Mouse (Mus musculus) midbrain, embryonic 10.5 days (tissue): ENCODE results near the gene Hrh3. TPM values are rescaled to one million over a fixed set of nuclear protein-coding genes. Genes with fewer than 3 reads are reported as not detected.

Experiments
- DNase-seq: peaks from one replicate; pipeline ENCODE4 v3.0.0-alpha.2; 2017; ENCODE audit warnings: low spot score
- H3K27ac ChIP-seq: fragments of 300-500 bp; sonication (generic); replicated peaks from 2 replicates; pipeline ENCODE4 v1.5.1; 2016; ENCODE audit warnings: mild to moderate bottlenecking
- H3K27me3 ChIP-seq: fragments of 300-500 bp; sonication (generic); 2 replicates; pipeline ENCODE4 v1.6.1; 2016; ENCODE audit warnings: low read depth, mild to moderate bottlenecking; ENCODE audit not compliant: poor library complexity, severe bottlenecking
- H3K36me3 ChIP-seq: fragments of 300-500 bp; sonication (generic); 2 replicates; pipeline ENCODE4 v1.6.1; 2016; ENCODE audit warnings: mild to moderate bottlenecking, moderate library complexity
- H3K4me1 ChIP-seq: fragments of 300-500 bp; sonication (generic); 2 replicates; pipeline ENCODE4 v1.6.1; 2016
- H3K4me3 ChIP-seq: fragments of 300-500 bp; sonication (generic); 2 replicates; pipeline ENCODE4 v1.5.1; 2016; ENCODE audit warnings: mild to moderate bottlenecking, moderate library complexity
- H3K9me3 ChIP-seq: fragments of 300-500 bp; sonication (generic); replicated peaks from 2 replicates; pipeline ENCODE4 v1.6.1; 2016; ENCODE audit warnings: mild to moderate bottlenecking
- WGBS: fragments of 180-500 bp; shearing (Covaris S2); methylation state at CpG from one replicate; pipeline ENCODE4 v1.1.7; 2016; 5-methylcytosine and 5-hydroxymethylcytosine counted together
- polyA plus RNA-seq: library from polyadenylated mRNA; unstranded; fragments of >200 nt; fragmentation: Nextera tagmentation; extraction: Ambion mirVana; gene quantifications from 2 replicates; pipeline ENCODE4 v1.2.1, GENCODE M21; 2016

Hrh3 gene
- polyA plus RNA-seq, 1 experiment from 2014 or later = 1.2 TPM

GRCm38 (mm10) chr2:180072886-180073285 lies 31.4 kb downstream of the Hrh3 start:
- 89% methylated on average over 7 of the region's 7 CpGs for WGBS
- DNase-seq = no peak
- Histone ChIP-seq H3K36me3 (peaks cover 34% of the 10 kb centered on the region), H3K27ac (no peak overlapping the region), H3K27me3 (no peaks in the 10 kb centered on the region), H3K9me3 (no peaks in the 10 kb centered on the region), H3K4me3 (no peak overlapping the region), H3K4me1 (peaks cover 18% of the 10 kb centered on the region)

- H3K27me3 ChIP-seq = no peaks in the 10 kb centered on the region
- H3K4me1 ChIP-seq = peaks cover 18% of the 10 kb centered on the region
- peaks cover 34% of the 10 kb centered on the region for H3K36me3 ChIP-seq
- peak overlapping the region; percentile 77; the same call in 1 of the 2 replicates for H3K4me3 ChIP-seq
- no peak for DNase-seq
- WGBS = 88% methylated on average over 2 of the region's 2 CpGs
- H3K27ac ChIP-seq = no peak overlapping the region
- no peaks in the 10 kb centered on the region for H3K9me3 ChIP-seq
These were observed 32.6 kb downstream of the Hrh3 start for GRCm38 (mm10) chr2:180071671-180072070.

GRCm38 (mm10) chr2:180070481-180071453 lies 33.5 kb downstream of the Hrh3 start, which contains the start of gene Mtg2:
Gene Mtg2, plus strand, starts transcription at chr2:180070588.
- Histone ChIP-seq H3K4me1 (peaks cover 18% of the 10 kb centered on the region), H3K4me3 (peak within 1 kb of the TSS; percentile 77), H3K36me3 (peaks cover 36% of the 10 kb centered on the region), H3K27me3 (no peaks in the 10 kb centered on the region), H3K9me3 (peaks cover 1% of the 10 kb centered on the region; the same call in 1 of the 2 replicates), H3K27ac (peak within 1 kb of the TSS; percentile 90)
- WGBS = 7% methylated on average over 58 of the region's 58 CpGs
- DNase-seq = peak; percentile 95

- Histone ChIP-seq H3K36me3 (peaks cover 44% of the 10 kb centered on the region), H3K4me1 (peaks cover 18% of the 10 kb centered on the region), H3K4me3 (peak overlapping the region; percentile 77), H3K9me3 (peaks cover 10% of the 10 kb centered on the region), H3K27me3 (no peaks in the 10 kb centered on the region), H3K27ac (peak overlapping the region; percentile 90)
- WGBS = 38% methylated on average over 20 of the region's 20 CpGs
- no peak for DNase-seq
These were observed 34.4 kb downstream of the Hrh3 start for GRCm38 (mm10) chr2:180069770-180070480.

GRCm38 (mm10) chr2:180063338-180064131 lies 40.8 kb downstream of the Hrh3 start:
- Histone ChIP-seq H3K27ac (no peak overlapping the region), H3K36me3 (peaks cover 86% of the 10 kb centered on the region), H3K27me3 (no peaks in the 10 kb centered on the region), H3K4me3 (no peak overlapping the region), H3K4me1 (no peaks in the 10 kb centered on the region), H3K9me3 (peaks cover 20% of the 10 kb centered on the region)
- DNase-seq = no peak
- WGBS = 96% methylated on average over 11 of the region's 11 CpGs

- Histone ChIP-seq H3K4me1 (no peaks in the 10 kb centered on the region), H3K27me3 (no peaks in the 10 kb centered on the region), H3K36me3 (peaks cover 65% of the 10 kb centered on the region), H3K27ac (no peak overlapping the region), H3K4me3 (no peak overlapping the region), H3K9me3 (no peaks in the 10 kb centered on the region)
- WGBS = 96% methylated on average over 9 of the region's 9 CpGs
- DNase-seq = no peak
These were observed 51.3 kb downstream of the Hrh3 start for GRCm38 (mm10) chr2:180053001-180053400.

GRCm38 (mm10) chr2:180051986-180052733 lies 52.1 kb downstream of the Hrh3 start:
- Histone ChIP-seq H3K27me3 (no peaks in the 10 kb centered on the region), H3K4me3 (no peak overlapping the region), H3K4me1 (no peaks in the 10 kb centered on the region), H3K36me3 (peaks cover 65% of the 10 kb centered on the region), H3K9me3 (no peaks in the 10 kb centered on the region; the same call in 1 of the 2 replicates), H3K27ac (0 out of 2 replicates have a peak overlapping the region, but pooled peaks have one; percentile 52)
- WGBS = 91% methylated on average over 14 of the region's 14 CpGs
- DNase-seq = no peak

- H3K4me1 ChIP-seq = no peaks in the 10 kb centered on the region
- H3K9me3 ChIP-seq = no peaks in the 10 kb centered on the region; the same call in 1 of the 2 replicates
- no peaks in the 10 kb centered on the region for H3K27me3 ChIP-seq
- 30% methylated on average over 5 of the region's 5 CpGs for WGBS
- H3K36me3 ChIP-seq = peaks cover 65% of the 10 kb centered on the region
- peak overlapping the region; percentile 52; the same call in 1 of the 2 replicates for H3K27ac ChIP-seq
- DNase-seq = peak; percentile 82
- no peak overlapping the region for H3K4me3 ChIP-seq
These were observed 53.3 kb downstream of the Hrh3 start for GRCm38 (mm10) chr2:180050986-180051385.

Other genes with a start within 250 kb of the Hrh3 start
- gene Taf4, start 127.8 kb downstream of the Hrh3 start, polyA plus RNA-seq = 3.5 and 4.0 TPM in 2 replicates
- gene Lsm14b, start 79.5 kb downstream of the Hrh3 start, polyA plus RNA-seq = 9.4 and 10.4 TPM in 2 replicates
- 784 and 855 TPM in 2 replicates for gene Psma7, start 62.1 kb downstream of the Hrh3 start, polyA plus RNA-seq
- 8.6 and 14.6 TPM in 2 replicates for gene Ss18l1, start 62.0 kb downstream of the Hrh3 start, polyA plus RNA-seq
- gene Mtg2, start 33.9 kb downstream of the Hrh3 start, polyA plus RNA-seq = 33.2 and 37.9 TPM in 2 replicates
- gene Osbpl2, start 14.8 kb upstream of the Hrh3 start, polyA plus RNA-seq = 30.5 and 43.3 TPM in 2 replicates
- gene Adrm1, start 67.0 kb upstream of the Hrh3 start, polyA plus RNA-seq = 270 and 277 TPM in 2 replicates
- 5.3 and 6.4 TPM in 2 replicates for gene Lama5, start 121.4 kb upstream of the Hrh3 start, polyA plus RNA-seq
- 409 and 515 TPM in 2 replicates for gene Rps21, start 152.9 kb upstream of the Hrh3 start, polyA plus RNA-seq
- gene Cables2, start 169.0 kb upstream of the Hrh3 start, polyA plus RNA-seq = 12.1 and 14.0 TPM in 2 replicates
- gene Rbbp8nl, start 185.4 kb upstream of the Hrh3 start, polyA plus RNA-seq = 0.11 TPM in 1 of 2 replicates, not detected in the other
- gene Gata5, start 230.2 kb upstream of the Hrh3 start, polyA plus RNA-seq = 0.04 and 0.10 TPM in 2 replicates